Mouse (Mus musculus) heart, embryonic 11.5 days (tissue): ENCODE measurements around the gene Vmn2r76. TPM values are rescaled to one million over a fixed set of nuclear protein-coding genes. Genes with fewer than 3 reads are reported as not detected.
"Not testable (repeated sequence)": the region's sequence is repeated elsewhere in the genome, so short reads cannot be mapped to it uniquely, and the experiment has no call there.

Source experiments
- ATAC-seq: fragments of 200-750 bp; cut with Nextera tagmentation; replicated peaks from 2 replicates; pipeline ENCODE4 v1.8.0; 2017; ENCODE audit warnings: moderate library complexity; ENCODE audit not compliant: insufficient number of reproducible peaks, low FRiP score, low TSS enrichment
- H3K27ac ChIP-seq: fragments of 300-500 bp; sonication (generic); 2 replicates; pipeline ENCODE4 v1.5.1; 2014; ENCODE audit warnings: mild to moderate bottlenecking, low read depth, low read length
- H3K27me3 ChIP-seq: fragments of 300-500 bp; sonication (generic); 2 replicates; pipeline ENCODE4 v1.6.1; 2014; ENCODE audit warnings: mild to moderate bottlenecking, low read length, mixed read lengths; ENCODE audit not compliant: control insufficient read depth, insufficient read depth
- H3K36me3 ChIP-seq: fragments of 300-500 bp; sonication (generic); 2 replicates; pipeline ENCODE4 v1.6.1; 2014; ENCODE audit warnings: mild to moderate bottlenecking, low read length, moderate library complexity, mixed read lengths; ENCODE audit not compliant: control insufficient read depth, insufficient read depth
- H3K4me1 ChIP-seq: fragments of 300-500 bp; sonication (generic); 2 replicates; pipeline ENCODE4 v1.6.1; 2014; ENCODE audit warnings: low read length; ENCODE audit not compliant: control insufficient read depth, insufficient read depth
- H3K4me2 ChIP-seq: fragments of 300-500 bp; sonication (generic); 2 replicates; pipeline ENCODE4 v1.6.1; 2014; ENCODE audit warnings: mild to moderate bottlenecking, moderate library complexity
- H3K4me3 ChIP-seq: fragments of 300-500 bp; sonication (generic); 2 replicates; pipeline ENCODE4 v1.5.1; 2014; ENCODE audit warnings: low read depth, low read length
- H3K9ac ChIP-seq: fragments of 300-500 bp; sonication (generic); 2 replicates; pipeline ENCODE4 v1.6.1; 2014; ENCODE audit warnings: mild to moderate bottlenecking, low read depth, low read length, moderate library complexity
- H3K9me3 ChIP-seq: fragments of 300-500 bp; sonication (generic); replicated peaks from 2 replicates; pipeline ENCODE4 v1.6.1; 2016; ENCODE audit warnings: low read length; ENCODE audit not compliant: control insufficient read depth
- WGBS: fragments of 180-500 bp; shearing (Covaris S2); extraction: QIAGEN DNeasy Blood & Tissue Kit; methylation state at CpG from one replicate; pipeline ENCODE4 v1.1.7; 2014; ENCODE audit not compliant: insufficient replicate concordance; 5-methylcytosine and 5-hydroxymethylcytosine counted together
- polyA plus RNA-seq: library from polyadenylated mRNA; unstranded; fragments of >200 nt; fragmentation: Nextera tagmentation; extraction: Ambion mirVana; gene quantifications from 2 replicates; pipeline ENCODE4 v1.2.1, GENCODE M21; 2014

Gene Vmn2r76
- polyA plus RNA-seq = not detected in 2 replicates

DNA sequence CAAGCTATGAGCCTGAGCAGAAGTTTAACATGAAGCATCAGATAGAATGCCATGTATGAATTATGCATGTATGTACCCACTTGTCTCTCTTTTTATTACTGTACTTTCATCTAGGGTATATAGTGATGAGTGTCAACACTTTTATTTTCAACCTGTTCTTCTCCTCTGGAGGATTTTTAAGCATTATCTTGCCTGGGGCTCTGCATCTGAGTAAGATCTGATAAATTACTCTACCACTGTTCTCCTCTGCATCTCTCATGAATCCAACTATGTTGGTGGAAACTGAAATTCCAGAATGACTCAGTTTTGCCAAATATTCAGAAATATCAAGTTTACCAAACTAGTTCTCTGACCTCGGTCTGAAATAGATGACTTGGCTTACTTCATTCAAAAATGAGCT lies at the start of gene Vmn2r76:
Vmn2r76 (minus strand) TSS at position 101 of the 400 bp plus-strand sequence.
- no peaks in the 10 kb centered on the region for H3K9me3 ChIP-seq
- H3K4me1 ChIP-seq = no peaks in the 10 kb centered on the region
- 72% methylated on average over 1 of the region's 1 CpGs for WGBS
- no peak within 1 kb of the TSS for H3K27ac ChIP-seq
- no peak within 1 kb of the TSS for H3K9ac ChIP-seq
- no peaks in the 10 kb centered on the region for H3K36me3 ChIP-seq
- H3K27me3 ChIP-seq = no peaks in the 10 kb centered on the region
- H3K4me3 ChIP-seq = no peak within 1 kb of the TSS
- no peak for ATAC-seq
- no peak within 1 kb of the TSS for H3K4me2 ChIP-seq

DNA sequence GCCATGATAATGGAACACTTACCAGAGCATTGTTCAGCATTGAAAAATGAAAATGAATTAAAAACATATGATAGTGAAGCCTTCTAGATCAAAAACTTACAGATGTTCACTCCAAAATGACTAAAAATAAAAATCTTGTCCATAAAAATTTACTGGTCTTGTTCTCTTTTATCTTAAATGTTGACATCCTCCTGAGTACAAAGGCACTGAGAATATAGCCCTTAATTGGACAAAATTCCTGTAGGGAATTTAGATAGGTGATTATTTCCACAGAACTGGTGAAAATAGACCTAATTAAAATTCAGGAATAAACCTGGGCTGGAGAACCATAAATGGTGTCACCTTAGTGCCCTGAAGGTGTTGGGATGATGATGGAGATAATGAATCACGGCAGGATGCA lies 31.0 kb upstream of the Vmn2r76 start, which contains the start of gene Olfr310:
Olfr310 (minus strand) TSS at position 101 of the 400 bp plus-strand sequence.
- 57% methylated on average over 1 of the region's 1 CpGs for WGBS
- Histone ChIP-seq H3K4me3 (no peak within 1 kb of the TSS), H3K9ac (no peak within 1 kb of the TSS), H3K36me3 (no peaks in the 10 kb centered on the region), H3K9me3 (no peaks in the 10 kb centered on the region), H3K4me2 (no peak within 1 kb of the TSS), H3K4me1 (no peaks in the 10 kb centered on the region), H3K27me3 (no peaks in the 10 kb centered on the region), H3K27ac (no peak within 1 kb of the TSS)
- no peak for ATAC-seq

DNA sequence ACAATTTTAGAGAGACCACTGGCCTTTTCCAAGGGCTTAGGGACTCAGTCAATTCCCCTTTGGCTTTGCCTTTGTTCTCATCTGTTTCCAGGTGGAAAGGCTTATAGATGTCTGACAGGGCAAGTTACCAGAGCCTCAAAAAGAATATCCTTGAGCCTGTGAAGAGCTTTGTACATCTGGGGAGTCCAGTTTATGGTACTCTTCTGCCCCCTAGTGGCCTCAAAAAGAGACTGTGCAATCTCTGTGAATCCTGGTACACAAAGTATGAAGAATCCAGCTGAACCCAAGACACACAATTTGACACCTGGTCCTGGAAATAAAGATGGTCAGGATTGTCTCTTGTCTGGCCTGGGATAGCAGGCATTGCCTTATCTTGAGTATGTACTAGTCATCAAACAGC lies 34.8 kb downstream of the Vmn2r76 start:
- no peak overlapping the region for H3K4me3 ChIP-seq
- no peak overlapping the region for H3K4me2 ChIP-seq
- no peak overlapping the region for H3K9ac ChIP-seq
- ATAC-seq = no peak
- no peaks in the 10 kb centered on the region for H3K9me3 ChIP-seq
- H3K27me3 ChIP-seq = no peaks in the 10 kb centered on the region
- H3K36me3 ChIP-seq = no peaks in the 10 kb centered on the region
- H3K27ac ChIP-seq = no peak overlapping the region
- H3K4me1 ChIP-seq = no peaks in the 10 kb centered on the region

DNA sequence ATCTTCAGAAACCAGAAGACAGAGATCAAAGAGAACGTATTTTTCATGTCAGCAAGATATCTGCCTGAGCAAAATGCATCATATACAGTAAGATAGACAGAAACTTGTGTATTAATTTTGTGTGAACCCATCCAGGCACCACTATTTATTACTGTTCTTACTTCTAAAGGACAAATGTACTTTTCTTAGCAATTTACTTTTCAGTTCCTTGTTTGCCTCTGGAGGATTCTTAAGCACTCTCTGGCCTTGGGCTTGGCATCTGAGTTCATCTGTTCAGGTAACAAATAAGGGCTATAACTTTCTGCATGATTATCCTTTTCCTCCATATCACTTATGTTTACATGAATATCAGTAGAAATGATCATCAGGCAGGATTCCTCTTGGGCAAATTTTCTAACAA lies 74.4 kb downstream of the Vmn2r76 start, which contains the start of gene Vmn2r75:
Vmn2r75 (minus strand) TSS at position 101 of the 400 bp plus-strand sequence.
- WGBS = 64% methylated on average over 1 of the region's 1 CpGs
- not testable (repeated sequence) for ATAC-seq

More for the DNA sequence above, 74.4 kb downstream of the Vmn2r76 start, which contains the start of gene Vmn2r75:
- H3K4me1 ChIP-seq, H3K4me2 ChIP-seq, H3K27me3 ChIP-seq, H3K36me3 ChIP-seq, H3K4me3 ChIP-seq, H3K9me3 ChIP-seq, H3K27ac ChIP-seq, H3K9ac ChIP-seq: not testable (repeated sequence)

Other genes starting within 250 kb of the Vmn2r76 start
- not detected in 2 replicates for gene Vmn2r75, start 74.5 kb downstream of the Vmn2r76 start, polyA plus RNA-seq
- not detected in 2 replicates for gene Olfr310, start 30.9 kb upstream of the Vmn2r76 start, polyA plus RNA-seq
- gene Olfr309, start 67.4 kb upstream of the Vmn2r76 start, polyA plus RNA-seq = not detected in 2 replicates
- gene Olfr308, start 79.3 kb upstream of the Vmn2r76 start, polyA plus RNA-seq = not detected in 2 replicates
- not detected in 2 replicates for gene Olfr307, start 91.3 kb upstream of the Vmn2r76 start, polyA plus RNA-seq
- gene Olfr305, start 120.6 kb upstream of the Vmn2r76 start, polyA plus RNA-seq = not detected in 2 replicates
- not detected in 2 replicates for gene Olfr304, start 140.3 kb upstream of the Vmn2r76 start, polyA plus RNA-seq
- gene Olfr303, start 151.5 kb upstream of the Vmn2r76 start, polyA plus RNA-seq = not detected in 2 replicates
- not detected in 2 replicates for gene Olfr301, start 157.5 kb upstream of the Vmn2r76 start, polyA plus RNA-seq
- not detected in 2 replicates for gene Olfr299, start 213.6 kb upstream of the Vmn2r76 start, polyA plus RNA-seq
- not detected in 2 replicates for gene Olfr298, start 246.2 kb upstream of the Vmn2r76 start, polyA plus RNA-seq